Mouse (Mus musculus) stomach, embryonic 16.5 days (tissue): Measurements from ENCODE around the gene Mrfap1. TPM values are rescaled to one million over a fixed set of nuclear protein-coding genes. Genes with fewer than 3 reads are reported as not detected.

Experiments
- ATAC-seq: fragments of 200-750 bp; cut with Nextera tagmentation; 2 replicates; pipeline ENCODE4 v1.8.0; 2017; ENCODE audit warnings: moderate number of reproducible peaks, moderate TSS enrichment; ENCODE audit not compliant: insufficient read depth, low FRiP score
- H3K27ac ChIP-seq: fragments of 300-500 bp; sonication (generic); 2 replicates; pipeline ENCODE4 v1.5.1; 2014; ENCODE audit warnings: low read length
- H3K27me3 ChIP-seq: fragments of 300-500 bp; sonication (generic); 2 replicates; pipeline ENCODE4 v1.6.1; 2014; ENCODE audit warnings: low read length, control low read depth, mixed read lengths; ENCODE audit not compliant: control insufficient read depth, insufficient read depth
- H3K36me3 ChIP-seq: fragments of 300-500 bp; sonication (generic); 2 replicates; pipeline ENCODE4 v1.6.1; 2014; ENCODE audit warnings: low read length; ENCODE audit not compliant: control insufficient read depth, insufficient read depth
- H3K4me1 ChIP-seq: fragments of 300-500 bp; sonication (generic); 2 replicates; pipeline ENCODE4 v1.6.1; 2014; ENCODE audit warnings: low read length, control low read depth, mixed read lengths; ENCODE audit not compliant: control insufficient read depth, insufficient read depth
- H3K4me2 ChIP-seq: fragments of 300-500 bp; sonication (generic); 2 replicates; pipeline ENCODE4 v1.6.1; 2014; ENCODE audit warnings: low read depth, low read length, mixed read lengths
- H3K4me3 ChIP-seq: fragments of 300-500 bp; sonication (generic); replicated peaks from 2 replicates; pipeline ENCODE4 v1.5.1; 2014; ENCODE audit warnings: mild to moderate bottlenecking, low read length
- H3K9ac ChIP-seq: fragments of 300-500 bp; sonication (generic); 2 replicates; pipeline ENCODE4 v1.6.1; 2014; ENCODE audit warnings: low read length
- H3K9me3 ChIP-seq: fragments of 300-500 bp; sonication (generic); replicated peaks from 2 replicates; pipeline ENCODE4 v1.6.1; 2016; ENCODE audit warnings: low read length, control low read depth; ENCODE audit not compliant: control insufficient read depth
- WGBS: fragments of 180-500 bp; shearing (Covaris S2); extraction: QIAGEN DNeasy Blood & Tissue Kit; methylation state at CpG from one replicate; pipeline ENCODE4 v1.1.7; 2014; 5-methylcytosine and 5-hydroxymethylcytosine counted together
- polyA plus RNA-seq: library from polyadenylated mRNA; unstranded; fragments of >200 nt; fragmentation: Nextera tagmentation; extraction: Ambion mirVana; gene quantifications from 2 replicates; pipeline ENCODE4 v1.2.1, GENCODE M21; 2015

The Mrfap1 gene
- polyA plus RNA-seq, 1 experiment from 2014 or later: 321 TPM

- no peaks in the 10 kb centered on the region for H3K9me3 ChIP-seq
- H3K27me3 ChIP-seq: no peaks in the 10 kb centered on the region
- H3K4me2 ChIP-seq: peak overlapping the region; percentile 69
- WGBS: 76% methylated on average over 7 of the region's 7 CpGs
- peak overlapping the region; percentile 98; the same call in 1 of the 2 replicates for H3K4me3 ChIP-seq
- H3K9ac ChIP-seq: no peak overlapping the region
- ATAC-seq: no peak
- peaks cover 7% of the 10 kb centered on the region for H3K4me1 ChIP-seq
- H3K36me3 ChIP-seq: no peaks in the 10 kb centered on the region
- no peak overlapping the region for H3K27ac ChIP-seq
Measured at GRCm38 (mm10) chr5:36747071-36747470, 49.5 kb downstream of the Mrfap1 start.

Other genes starting within 250 kb of the Mrfap1 start
- 39.5 and 43.6 TPM in 2 replicates for gene Tbc1d14, start 203.5 kb downstream of the Mrfap1 start, polyA plus RNA-seq
- gene D5Ertd579e, start 100.7 kb downstream of the Mrfap1 start, polyA plus RNA-seq: 20.4 and 20.5 TPM in 2 replicates
- 12.8 and 18.3 TPM in 2 replicates for gene Bloc1s4, start 48.1 kb downstream of the Mrfap1 start, polyA plus RNA-seq
- gene Man2b2, start 33.9 kb upstream of the Mrfap1 start, polyA plus RNA-seq: 21.8 and 22.8 TPM in 2 replicates
- gene Ppp2r2c, start 71.7 kb upstream of the Mrfap1 start, polyA plus RNA-seq: 0.63 and 0.76 TPM in 2 replicates
- 13.1 and 15.4 TPM in 2 replicates for gene Wfs1, start 192.4 kb upstream of the Mrfap1 start, polyA plus RNA-seq